ENCODE assay signal across 26 mouse cellular contexts in the genomic region with DNA sequence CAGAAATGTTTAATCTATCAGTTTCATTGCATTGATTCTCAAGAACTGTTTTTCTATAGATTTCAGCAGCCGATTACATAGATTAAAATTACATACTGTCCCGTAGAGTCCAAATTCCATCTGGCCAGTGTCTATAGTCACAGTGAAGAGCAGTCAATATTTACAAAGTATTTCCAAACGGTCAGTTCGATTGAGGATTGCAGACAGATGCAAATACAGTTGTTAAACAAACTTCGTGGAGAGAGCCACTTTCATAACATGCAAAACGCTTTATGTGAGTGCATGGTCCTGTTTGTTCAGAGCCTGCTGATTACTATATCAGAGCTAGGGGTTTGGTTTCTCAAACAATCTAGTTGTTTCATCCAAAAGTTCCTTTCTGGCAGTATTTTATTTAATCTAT.
"Had no signal": no experiment of that assay in that cellular context is flagged by ENCODE, and none has a peak within 500 bp of the region (broad histone marks: within the 10 kb centered on the region; RNA-seq: fewer than 3 reads in every experiment).

No protein-coding gene starts in this region.

- H3K9me3 ChIP-seq: heart, embryonic 10.5 days; heart, embryonic 12.5 days; hindbrain, embryonic 10.5 days; hindbrain, embryonic 12.5 days; intestine, embryonic 15.5 days; limb, embryonic 13.5 days; limb, embryonic 15.5 days had no signal

- H3K36me3 ChIP-seq: heart, embryonic 10.5 days; heart, embryonic 12.5 days; hindbrain, embryonic 10.5 days; hindbrain, embryonic 12.5 days; intestine, embryonic 15.5 days; limb, embryonic 13.5 days; limb, embryonic 15.5 days had no signal

- H3K9ac ChIP-seq: heart, embryonic 12.5 days; hindbrain, embryonic 12.5 days; hindbrain, embryonic 14.5 days; intestine, embryonic 15.5 days; limb, embryonic 13.5 days; limb, embryonic 15.5 days had no signal

- H3K4me2 ChIP-seq: heart, embryonic 12.5 days; hindbrain, embryonic 12.5 days; hindbrain, embryonic 14.5 days; intestine, embryonic 15.5 days; limb, embryonic 13.5 days; limb, embryonic 15.5 days had no signal

- H3K4me3 ChIP-seq: gastrocnemius, adult 2 months; heart, embryonic 10.5 days; heart, embryonic 12.5 days; hindbrain, embryonic 10.5 days; hindbrain, embryonic 12.5 days; intestine, embryonic 15.5 days; layer of hippocampus, adult 2 months; limb, embryonic 13.5 days; limb, embryonic 15.5 days had no signal

- ATAC-seq: hindbrain, embryonic 16.5 days; inflammation-experienced regulatory T-cells, adult 6 months; intestine, embryonic 15.5 days; intestine, postnatal 0 days had no signal

- DNase-seq: gastrocnemius, adult 2 months; gastrocnemius, postnatal 10 days; gastrocnemius, postnatal 25 days; heart, adult 18-20 months; heart, postnatal 10 days; heart, postnatal 4 days; kidney, adult 18-20 months; kidney, adult 8-10 months; kidney, postnatal 10 days; kidney, postnatal 25 days; kidney, postnatal 4 days; layer of hippocampus, adult 9-11 months; layer of hippocampus, postnatal 36 days; left cerebral cortex, postnatal 4 days had no signal

- H3K27me3 ChIP-seq: heart, embryonic 12.5 days; hindbrain, embryonic 12.5 days; intestine, embryonic 15.5 days; limb, embryonic 13.5 days; limb, embryonic 15.5 days had no signal

- H3K27ac ChIP-seq: gastrocnemius, adult 2 months; heart, embryonic 10.5 days; hindbrain, embryonic 10.5 days; hindbrain, embryonic 12.5 days; hindbrain, embryonic 14.5 days; intestine, embryonic 15.5 days; layer of hippocampus, adult 2 months; limb, embryonic 13.5 days; limb, embryonic 15.5 days had no signal

- H3K4me1 ChIP-seq: heart, embryonic 10.5 days; heart, embryonic 12.5 days; hindbrain, embryonic 10.5 days; hindbrain, embryonic 12.5 days; intestine, embryonic 15.5 days; limb, embryonic 13.5 days; limb, embryonic 15.5 days had no signal
